Mouse (Mus musculus): ENCODE data around the gene Gal.

DNA sequence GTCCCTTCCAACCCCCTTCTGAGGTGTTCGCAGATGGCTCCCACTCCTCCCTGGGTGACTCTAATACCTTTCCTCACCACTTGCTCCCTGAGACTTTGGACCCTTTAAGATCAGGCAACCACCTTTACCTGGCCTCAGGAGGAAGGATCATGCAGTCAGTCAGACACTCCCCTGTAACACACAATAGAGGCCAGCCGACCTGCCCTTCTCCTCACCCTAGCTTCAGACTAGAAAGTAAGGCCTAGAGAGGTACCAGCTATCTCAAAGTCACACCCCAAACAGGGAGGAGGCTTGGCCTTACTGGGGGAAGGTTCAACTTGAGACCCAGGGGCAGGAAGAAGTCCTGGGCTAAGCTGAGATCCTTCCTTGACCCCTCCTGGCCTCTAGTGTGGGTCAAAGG, 9.9 kb upstream of the Gal start:
- no peak for TF ChIP-seq POLR2A (IDR thresholded peaks at IDR 0.05; ENCODE audit: insufficient read depth, low read depth, low read length)
- no peak for TF ChIP-seq CTCF (IDR thresholded peaks at IDR 0.05)

Measured in heart, adult 2 months (tissue).